ENCODE assay signal across 8 mouse cellular contexts in the genomic region with DNA sequence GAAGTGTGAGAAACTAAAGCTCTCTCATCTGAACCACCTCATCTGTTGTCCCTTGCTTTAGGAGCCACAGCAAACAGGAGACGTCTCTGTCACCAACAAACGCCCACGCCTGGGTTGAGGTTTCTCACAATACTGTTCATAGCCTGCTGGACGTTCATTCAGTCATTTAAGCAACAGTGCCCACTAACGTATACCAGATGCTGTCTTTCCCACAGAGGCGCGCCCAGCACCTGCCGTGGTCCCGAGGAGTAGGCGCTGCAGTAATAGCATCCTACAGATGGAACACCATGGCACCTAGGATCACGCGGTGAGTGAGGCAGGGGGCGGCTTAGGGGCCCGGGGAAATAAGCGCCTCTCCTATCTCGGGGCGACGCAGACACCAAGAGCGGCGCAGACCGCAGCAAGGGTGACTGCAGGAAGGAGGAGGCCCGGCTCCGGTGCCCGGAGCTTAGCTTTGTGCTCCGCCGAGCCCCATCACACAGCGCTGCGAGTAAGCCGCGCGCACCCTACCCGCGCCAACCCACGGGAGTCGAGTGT. TPM values are rescaled to one million over a fixed set of nuclear protein-coding genes. Genes with fewer than 3 reads are reported as not detected.
DNase-seq lines count a peak whose midpoint lies in the region; ATAC-seq lines count a peak whose summit lies in the region.

No protein-coding gene starts in this region.

- H3K27me3 ChIP-seq in kidney, embryonic 16.5 days (ENCODE audit: insufficient read depth, low read length) = no peaks in the 10 kb centered on the region
- no peaks in the 10 kb centered on the region for H3K27me3 ChIP-seq in forebrain, embryonic 14.5 days (replicated peaks; ENCODE audit: control insufficient read depth, insufficient read depth, low read length)
- no peaks in the 10 kb centered on the region for H3K27me3 ChIP-seq in limb, embryonic 15.5 days

- no peaks in the 10 kb centered on the region for H3K9me3 ChIP-seq in kidney, embryonic 16.5 days (ENCODE audit: low read length)
- H3K9me3 ChIP-seq in forebrain, embryonic 14.5 days (replicated peaks; ENCODE audit: control insufficient read depth, low read length) = no peaks in the 10 kb centered on the region
- no peaks in the 10 kb centered on the region for H3K9me3 ChIP-seq in limb, embryonic 15.5 days

- H3K36me3 ChIP-seq in kidney, embryonic 16.5 days (ENCODE audit: insufficient read depth, low read length) = peaks cover 14% of the 10 kb centered on the region; the same call in 1 of the 2 replicates
- peaks cover 25% of the 10 kb centered on the region for H3K36me3 ChIP-seq in forebrain, embryonic 14.5 days (ENCODE audit: control insufficient read depth, insufficient read depth, low read length)
- peaks cover 30% of the 10 kb centered on the region for H3K36me3 ChIP-seq in limb, embryonic 15.5 days

- peak overlapping the region; percentile 70 for H3K27ac ChIP-seq in kidney, embryonic 16.5 days (ENCODE audit: low read length)
- peak overlapping the region; percentile 55 for H3K27ac ChIP-seq in forebrain, embryonic 14.5 days (ENCODE audit: low read depth, low read length)
- peak overlapping the region; percentile 85 for H3K27ac ChIP-seq in limb, embryonic 15.5 days

- DNase-seq in kidney, adult 8-10 months = no peak
- DNase-seq in forebrain, embryonic 14.5 days (ENCODE audit: low spot score) = peak; percentile 33
- no peak for DNase-seq in thymus, adult 18-20 months
- no peak for DNase-seq in kidney, postnatal 36 days

- peak overlapping the region; percentile 86 for H3K4me2 ChIP-seq in kidney, embryonic 16.5 days (replicated peaks; ENCODE audit: low read depth, low read length)
- H3K4me2 ChIP-seq in forebrain, embryonic 14.5 days (ENCODE audit: low read length) = peak overlapping the region; percentile 82
- H3K4me2 ChIP-seq in limb, embryonic 15.5 days = peak overlapping the region; percentile 83

- WGBS in kidney, embryonic 16.5 days = under 1% methylated on average over 29 of the region's 35 CpGs
- 1% methylated on average over 24 of the region's 35 CpGs for WGBS in forebrain, embryonic 14.5 days
- WGBS in limb, embryonic 15.5 days = under 1% methylated on average over 35 of the region's 35 CpGs

- peak; percentile 78; the same call in 1 of the 2 replicates for ATAC-seq in kidney, embryonic 16.5 days (ENCODE audit: low FRiP score, low TSS enrichment)
- ATAC-seq in activated CD4-positive, CD25-positive, alpha-beta regulatory T cell, adult 4 months = peak; percentile 77
- peak; percentile 88 for ATAC-seq in forebrain, embryonic 14.5 days
- peak; percentile 59 for ATAC-seq in limb, embryonic 15.5 days (ENCODE audit: insufficient number of reproducible peaks, low FRiP score, low TSS enrichment, low read depth)
- peak; percentile 18; the same call in 1 of the 2 replicates for ATAC-seq in monocyte, adult 5-6 weeks (replicated peaks; ENCODE audit: insufficient number of reproducible peaks, low FRiP score, low TSS enrichment, poor library complexity, severe bottlenecking)

- H3K9ac ChIP-seq in kidney, embryonic 16.5 days (replicated peaks; ENCODE audit: low read length) = peak overlapping the region; percentile 87
- peak overlapping the region; percentile 88 for H3K9ac ChIP-seq in forebrain, embryonic 14.5 days (ENCODE audit: low read length)
- peak overlapping the region; percentile 83 for H3K9ac ChIP-seq in limb, embryonic 15.5 days

- peaks cover 25% of the 10 kb centered on the region for H3K4me1 ChIP-seq in kidney, embryonic 16.5 days (ENCODE audit: insufficient read depth, low read length)
- H3K4me1 ChIP-seq in forebrain, embryonic 14.5 days (ENCODE audit: control insufficient read depth, insufficient read depth, low read length) = peaks cover 11% of the 10 kb centered on the region
- peaks cover 20% of the 10 kb centered on the region for H3K4me1 ChIP-seq in limb, embryonic 15.5 days

- peak overlapping the region; percentile 93 for H3K4me3 ChIP-seq in kidney, embryonic 16.5 days (ENCODE audit: low read length)
- peak overlapping the region; percentile 87 for H3K4me3 ChIP-seq in forebrain, embryonic 14.5 days (ENCODE audit: low read depth, low read length)
- peak overlapping the region; percentile 95 for H3K4me3 ChIP-seq in limb, embryonic 15.5 days

RNA-seq across cellular contexts. Expression of gene Zbtb49, which starts 0.4 kb away (rescaled TPM):
- polyA plus RNA-seq in kidney, embryonic 16.5 days (2015; fragmentation: Nextera tagmentation; extraction: Ambion mirVana) = 16.0 and 17.4 TPM in 2 replicates
- polyA plus RNA-seq in activated CD4-positive, CD25-positive, alpha-beta regulatory T cell, adult 4 months (2017; shearing (Covaris generic)) = 10 to 100 TPM; 10.1 to 12.3 TPM
- polyA plus RNA-seq in forebrain, embryonic 14.5 days (2014; fragmentation: Nextera tagmentation; extraction: Ambion mirVana) = 15.9 and 19.6 TPM in 2 replicates
- 12.9 and 13.3 TPM in 2 replicates for polyA plus RNA-seq in limb, embryonic 15.5 days (2015; fragmentation: Nextera tagmentation; extraction: Ambion mirVana)
- 15.2 to 21.8 TPM (median 18.2 TPM) in 3 replicates for total RNA-seq in monocyte, adult 5-6 weeks (2017)

RNA-seq across cellular contexts. Expression of gene Lyar, which starts 0.4 kb away (rescaled TPM):
- polyA plus RNA-seq in kidney, embryonic 16.5 days (2015; fragmentation: Nextera tagmentation; extraction: Ambion mirVana) = 82.1 and 92.7 TPM in 2 replicates
- polyA plus RNA-seq in activated CD4-positive, CD25-positive, alpha-beta regulatory T cell, adult 4 months (2017; shearing (Covaris generic)) = 10 to 100 TPM; 41.1 to 43.5 TPM
- 42.9 and 48.3 TPM in 2 replicates for polyA plus RNA-seq in forebrain, embryonic 14.5 days (2014; fragmentation: Nextera tagmentation; extraction: Ambion mirVana)
- polyA plus RNA-seq in limb, embryonic 15.5 days (2015; fragmentation: Nextera tagmentation; extraction: Ambion mirVana) = 78.0 TPM in 2 replicates
- 35.3 to 51.1 TPM (median 47.3 TPM) in 3 replicates for total RNA-seq in monocyte, adult 5-6 weeks (2017)

RNA-seq across cellular contexts. Expression of gene Tmem128, which starts 40.1 kb away (rescaled TPM):
- 90.3 and 93.5 TPM in 2 replicates for polyA plus RNA-seq in kidney, embryonic 16.5 days (2015; fragmentation: Nextera tagmentation; extraction: Ambion mirVana)
- polyA plus RNA-seq in activated CD4-positive, CD25-positive, alpha-beta regulatory T cell, adult 4 months (2017; shearing (Covaris generic)) = 100 to 1,000 TPM; 104 to 111 TPM
- 108 and 109 TPM in 2 replicates for polyA plus RNA-seq in forebrain, embryonic 14.5 days (2014; fragmentation: Nextera tagmentation; extraction: Ambion mirVana)
- 57.1 and 60.1 TPM in 2 replicates for polyA plus RNA-seq in limb, embryonic 15.5 days (2015; fragmentation: Nextera tagmentation; extraction: Ambion mirVana)
- 56.3 to 79.6 TPM (median 68.6 TPM) in 3 replicates for total RNA-seq in monocyte, adult 5-6 weeks (2017)

RNA-seq across cellular contexts. Expression of gene Otop1, which starts 55.9 kb away (rescaled TPM):
- polyA plus RNA-seq in kidney, embryonic 16.5 days (2015; fragmentation: Nextera tagmentation; extraction: Ambion mirVana) = not detected in 2 replicates
- polyA plus RNA-seq in activated CD4-positive, CD25-positive, alpha-beta regulatory T cell, adult 4 months (2017; shearing (Covaris generic)) = not detected
- not detected in 2 replicates for polyA plus RNA-seq in forebrain, embryonic 14.5 days (2014; fragmentation: Nextera tagmentation; extraction: Ambion mirVana)
- polyA plus RNA-seq in limb, embryonic 15.5 days (2015; fragmentation: Nextera tagmentation; extraction: Ambion mirVana) = not detected in 2 replicates
- not detected in 3 replicates for total RNA-seq in monocyte, adult 5-6 weeks (2017)

Comparison
In these comparisons a context has a peak if more than half of its experiments do, and no peak if none do; other contexts are left out.
1. ATAC-seq: peak in every context shown above with its lines; median percentile 88 in forebrain, embryonic 14.5 days; 78 in kidney, embryonic 16.5 days; 77 in activated CD4-positive, CD25-positive, alpha-beta regulatory T cell, adult 4 months; 59 in limb, embryonic 15.5 days; 18 in monocyte, adult 5-6 weeks.